Mouse (Mus musculus) left cerebral cortex, postnatal 25 days (tissue): ENCODE measurements around the gene Ankrd60. TPM values are rescaled to one million over a fixed set of nuclear protein-coding genes. Genes with fewer than 3 reads are reported as not detected.

Experiments
- DNase-seq, 2 experiments: peaks; one replicate each; pipeline ENCODE4 v3.0.0; 2022; ENCODE audit warnings: low spot score in 2 of 2, mixed read lengths in 1 of 2
- intact Hi-C: fragments of 180-260 bp; cut with DNase I; formaldehyde crosslinking; loops from one replicate; pipeline ENCODE4 v1.15.1; 2025
- total RNA-seq, 2 experiments: library from RNA; stranded (reverse); gene quantifications; 2 replicates each; pipeline ENCODE4 v1.2.3; 2021

The Ankrd60 gene
- not detected for total RNA-seq

GRCm38 (mm10) chr2:173577669-173578557 is at the start of gene Ankrd60:
Ankrd60 (minus strand) TSS chr2:173578365.
- intact Hi-C loops = no loop called here

GRCm38 (mm10) chr2:173625786-173626185 is 47.6 kb upstream of the Ankrd60 start:
- intact Hi-C loops = no loop called here

More at GRCm38 (mm10) chr2:173577669-173578557, at the start of gene Ankrd60:
- peak in 1 of 2 experiments; percentile 15 for DNase-seq

GRCm38 (mm10) chr2:173624667-173625066 is 46.5 kb upstream of the Ankrd60 start:
- intact Hi-C loops = no loop called here

More at GRCm38 (mm10) chr2:173625786-173626185, 47.6 kb upstream of the Ankrd60 start:
- DNase-seq = no peak

GRCm38 (mm10) chr2:173622173-173622601 is 44.0 kb upstream of the Ankrd60 start:
- intact Hi-C loops = no loop called here
- no peak for DNase-seq

More at GRCm38 (mm10) chr2:173624667-173625066, 46.5 kb upstream of the Ankrd60 start:
- no peak for DNase-seq

GRCm38 (mm10) chr2:173620645-173621044 is 42.5 kb upstream of the Ankrd60 start:
- intact Hi-C loops = no loop called here
- no peak for DNase-seq

GRCm38 (mm10) chr2:173619132-173619531 is 41.0 kb upstream of the Ankrd60 start:
- intact Hi-C loops = no loop called here
- no peak for DNase-seq

GRCm38 (mm10) chr2:173616156-173616555 is 38.0 kb upstream of the Ankrd60 start:
- no peak for DNase-seq
- intact Hi-C loops = no loop called here

GRCm38 (mm10) chr2:173615378-173616081 is 37.4 kb upstream of the Ankrd60 start:
- no peak for DNase-seq
- intact Hi-C loops = no loop called here

GRCm38 (mm10) chr2:173608020-173608958 is 30.1 kb upstream of the Ankrd60 start:
- intact Hi-C loops = no loop called here
- DNase-seq = no peak

- intact Hi-C loops = no loop called here
Observed at GRCm38 (mm10) chr2:173606415-173606804, 28.2 kb upstream of the Ankrd60 start.

GRCm38 (mm10) chr2:173605713-173606414 is 27.7 kb upstream of the Ankrd60 start:
- intact Hi-C loops = no loop called here

More at GRCm38 (mm10) chr2:173606415-173606804, 28.2 kb upstream of the Ankrd60 start:
- DNase-seq = no peak

GRCm38 (mm10) chr2:173601861-173602260 is 23.7 kb upstream of the Ankrd60 start:
- no peak for DNase-seq
- intact Hi-C loops = no loop called here

More at GRCm38 (mm10) chr2:173605713-173606414, 27.7 kb upstream of the Ankrd60 start:
- DNase-seq = no peak

GRCm38 (mm10) chr2:173595374-173595781 is 17.2 kb upstream of the Ankrd60 start:
- DNase-seq = no peak
- intact Hi-C loops = no loop called here

- DNase-seq = no peak
- intact Hi-C loops = no loop called here
Observed at GRCm38 (mm10) chr2:173594313-173595063, 16.3 kb upstream of the Ankrd60 start.

GRCm38 (mm10) chr2:173593841-173594240 is 15.7 kb upstream of the Ankrd60 start:
- no peak for DNase-seq
- intact Hi-C loops = no loop called here

GRCm38 (mm10) chr2:173592781-173593180 is 14.6 kb upstream of the Ankrd60 start:
- DNase-seq = no peak
- intact Hi-C loops = no loop called here

- intact Hi-C loops = loop anchor here (2.0 to 10.0 kb wide), 4 partner anchors 197 to 709 kb away; partner anchors contain the start of genes Gnas and Stx16
- DNase-seq = no peak
Observed at GRCm38 (mm10) chr2:173587411-173587810, 9.2 kb upstream of the Ankrd60 start.
